Mouse (Mus musculus): Measurements from ENCODE around the gene Zfp398. TPM values are rescaled to one million over a fixed set of nuclear protein-coding genes. Genes with fewer than 3 reads are reported as not detected.
A peak's percentile ranks its signal among the peaks of the same experiment; 100 is the strongest.

Zfp398 gene
- polyA plus RNA-seq, 1 experiment: not detected

DNA sequence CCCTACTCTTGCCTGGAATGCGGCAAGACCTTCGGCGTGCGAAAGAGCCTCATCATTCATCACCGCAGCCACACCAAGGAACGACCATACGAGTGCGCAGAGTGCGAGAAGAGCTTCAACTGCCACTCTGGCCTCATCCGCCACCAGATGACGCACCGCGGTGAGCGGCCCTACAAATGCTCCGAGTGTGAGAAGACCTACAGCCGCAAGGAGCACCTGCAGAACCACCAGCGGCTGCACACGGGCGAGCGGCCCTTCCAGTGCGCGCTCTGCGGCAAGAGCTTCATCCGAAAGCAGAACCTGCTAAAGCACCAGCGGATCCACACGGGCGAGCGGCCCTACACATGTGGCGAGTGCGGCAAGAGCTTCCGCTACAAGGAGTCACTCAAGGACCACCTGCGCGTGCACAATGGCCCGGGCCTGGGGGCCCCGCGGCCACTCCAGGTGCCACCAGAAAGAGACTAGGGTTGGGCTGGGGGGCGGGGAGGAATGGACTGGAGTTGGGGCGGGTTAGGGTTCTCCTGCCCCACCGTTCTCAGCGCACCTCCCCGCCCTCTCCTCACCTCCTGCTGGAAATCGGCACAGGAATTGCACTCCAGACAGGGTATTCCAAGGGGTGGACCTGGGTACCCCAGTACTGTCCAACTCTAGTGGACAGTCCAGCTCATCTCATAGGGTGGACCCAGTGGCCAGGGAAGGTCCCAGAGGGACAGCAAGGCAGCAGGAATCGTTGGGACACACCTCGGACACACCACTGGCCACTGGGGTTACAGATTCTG, 69.6 kb downstream of the Zfp398 start:
- no peak overlapping the region for H3K27ac ChIP-seq (ENCODE audit: insufficient read depth, low read depth, low read length)
- TF ChIP-seq POLR2A (IDR thresholded peaks at IDR 0.05; ENCODE audit: insufficient read depth, low read depth, low read length) (no peak), CTCF (IDR thresholded peaks at IDR 0.05; ENCODE audit: insufficient read depth, low read depth, low read length) (no peak)
- H3K4me1 ChIP-seq (ENCODE audit: control insufficient read depth, insufficient read depth, low read length): no peaks in the 10 kb centered on the region
- 75% methylated on average over 44 of the region's 44 CpGs for WGBS
- no peak overlapping the region for H3K4me3 ChIP-seq (ENCODE audit: insufficient read depth, low read depth, low read length)

DNA sequence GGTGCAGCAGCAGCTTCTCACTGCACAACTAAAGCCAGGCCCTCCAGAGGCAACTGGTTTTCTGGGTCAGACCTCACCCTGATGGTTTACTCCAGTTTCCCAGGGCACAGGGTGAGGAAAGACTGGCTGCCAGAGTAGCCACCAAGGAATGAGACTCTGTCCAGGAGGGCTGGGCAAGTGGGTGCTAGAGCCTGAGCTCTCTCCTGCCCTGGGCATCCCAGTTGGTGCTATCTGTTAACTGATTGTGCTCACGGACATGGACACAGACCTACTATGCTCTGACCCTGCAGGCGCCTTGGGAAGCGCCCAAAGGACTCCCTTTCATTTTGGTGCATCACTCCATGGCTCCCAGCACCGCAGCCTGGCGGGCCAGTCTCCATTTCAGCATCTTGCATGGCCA, 70.9 kb downstream of the Zfp398 start:
- H3K27ac ChIP-seq (ENCODE audit: insufficient read depth, low read depth, low read length): no peak overlapping the region
- H3K4me3 ChIP-seq (ENCODE audit: insufficient read depth, low read depth, low read length): no peak overlapping the region
- WGBS: 97% methylated on average over 5 of the region's 5 CpGs
- TF ChIP-seq POLR2A (IDR thresholded peaks at IDR 0.05; ENCODE audit: insufficient read depth, low read depth, low read length) (no peak), CTCF (IDR thresholded peaks at IDR 0.05; ENCODE audit: insufficient read depth, low read depth, low read length) (no peak)
- H3K4me1 ChIP-seq (ENCODE audit: control insufficient read depth, insufficient read depth, low read length): no peaks in the 10 kb centered on the region

- no peak overlapping the region for H3K27ac ChIP-seq (ENCODE audit: insufficient read depth, low read depth, low read length)
- WGBS: 91% methylated on average over 1 of the region's 1 CpGs
- H3K4me3 ChIP-seq (ENCODE audit: insufficient read depth, low read depth, low read length): no peak overlapping the region
- TF ChIP-seq CTCF (IDR thresholded peaks at IDR 0.05; ENCODE audit: insufficient read depth, low read depth, low read length): no peak
- TF ChIP-seq POLR2A (IDR thresholded peaks at IDR 0.05; ENCODE audit: insufficient read depth, low read depth, low read length): no peak
- no peaks in the 10 kb centered on the region for H3K4me1 ChIP-seq (ENCODE audit: control insufficient read depth, insufficient read depth, low read length)
These were observed 73.5 kb downstream of the Zfp398 start for GRCm38 (mm10) chr6:47909007-47909406.

- Histone ChIP-seq H3K4me1 (ENCODE audit: control insufficient read depth, insufficient read depth, low read length) (no peaks in the 10 kb centered on the region), H3K4me3 (ENCODE audit: insufficient read depth, low read depth, low read length) (no peak overlapping the region), H3K27ac (ENCODE audit: insufficient read depth, low read depth, low read length) (no peak overlapping the region)
- TF ChIP-seq CTCF (IDR thresholded peaks at IDR 0.05; ENCODE audit: insufficient read depth, low read depth, low read length) (no peak), POLR2A (IDR thresholded peaks at IDR 0.05; ENCODE audit: insufficient read depth, low read depth, low read length) (no peak)
- 50% methylated on average over 1 of the region's 1 CpGs for WGBS
These were observed 76.2 kb downstream of the Zfp398 start for GRCm38 (mm10) chr6:47911650-47912049.

GRCm38 (mm10) chr6:47912991-47913390, 77.5 kb downstream of the Zfp398 start:
- TF ChIP-seq CTCF (IDR thresholded peaks at IDR 0.05; ENCODE audit: insufficient read depth, low read depth, low read length) (no peak), POLR2A (IDR thresholded peaks at IDR 0.05; ENCODE audit: insufficient read depth, low read depth, low read length) (no peak)
- H3K27ac ChIP-seq (ENCODE audit: insufficient read depth, low read depth, low read length): no peak overlapping the region
- no peaks in the 10 kb centered on the region for H3K4me1 ChIP-seq (ENCODE audit: control insufficient read depth, insufficient read depth, low read length)
- no peak overlapping the region for H3K4me3 ChIP-seq (ENCODE audit: insufficient read depth, low read depth, low read length)
- 45% methylated on average over 3 of the region's 3 CpGs for WGBS

- 82% methylated on average over 5 of the region's 5 CpGs for WGBS
- Histone ChIP-seq H3K4me3 (ENCODE audit: insufficient read depth, low read depth, low read length) (no peak overlapping the region), H3K4me1 (ENCODE audit: control insufficient read depth, insufficient read depth, low read length) (no peaks in the 10 kb centered on the region), H3K27ac (ENCODE audit: insufficient read depth, low read depth, low read length) (no peak overlapping the region)
- no peak for TF ChIP-seq POLR2A (IDR thresholded peaks at IDR 0.05; ENCODE audit: insufficient read depth, low read depth, low read length)
- TF ChIP-seq CTCF (IDR thresholded peaks at IDR 0.05; ENCODE audit: insufficient read depth, low read depth, low read length): no peak
These were observed 81.6 kb downstream of the Zfp398 start for GRCm38 (mm10) chr6:47917051-47917450.

GRCm38 (mm10) chr6:47918768-47919274, 83.4 kb downstream of the Zfp398 start:
- 88% methylated on average over 3 of the region's 3 CpGs for WGBS
- Histone ChIP-seq H3K4me1 (ENCODE audit: control insufficient read depth, insufficient read depth, low read length) (no peaks in the 10 kb centered on the region), H3K4me3 (ENCODE audit: insufficient read depth, low read depth, low read length) (no peak overlapping the region), H3K27ac (ENCODE audit: insufficient read depth, low read depth, low read length) (no peak overlapping the region)
- no peak for TF ChIP-seq POLR2A (IDR thresholded peaks at IDR 0.05; ENCODE audit: insufficient read depth, low read depth, low read length)
- no peak for TF ChIP-seq CTCF (IDR thresholded peaks at IDR 0.05; ENCODE audit: insufficient read depth, low read depth, low read length)

GRCm38 (mm10) chr6:47919646-47920446, 84.4 kb downstream of the Zfp398 start:
- H3K27ac ChIP-seq (ENCODE audit: insufficient read depth, low read depth, low read length): 0 out of 2 replicates have a peak overlapping the region, but pooled peaks have one; percentile 38

More at GRCm38 (mm10) chr6:47919646-47920446, 84.4 kb downstream of the Zfp398 start:
- Histone ChIP-seq H3K4me3 (ENCODE audit: insufficient read depth, low read depth, low read length) (peak overlapping the region; percentile 79), H3K4me1 (ENCODE audit: control insufficient read depth, insufficient read depth, low read length) (no peaks in the 10 kb centered on the region)
- 25% methylated on average over 11 of the region's 11 CpGs for WGBS
- TF ChIP-seq CTCF (IDR thresholded peaks at IDR 0.05; ENCODE audit: insufficient read depth, low read depth, low read length) (no peak), POLR2A (IDR thresholded peaks at IDR 0.05; ENCODE audit: insufficient read depth, low read depth, low read length) (no peak)

Measured in olfactory bulb, adult 2 months (tissue).